Comparison of ENCODE assay signal across 23 mouse cellular contexts in genomic region chr15:6551875-6552274, GRCm38 (mm10). TPM values are rescaled to one million over a fixed set of nuclear protein-coding genes. Genes with fewer than 3 reads are reported as not detected.
A peak's percentile ranks its signal among the peaks of the same experiment; 100 is the strongest.
DNase-seq lines count a peak whose midpoint lies in the region; ATAC-seq and TF ChIP-seq lines count a peak whose summit lies in the region.
"Had no signal": no experiment of that assay in that cellular context is flagged by ENCODE, and none has a peak within 500 bp of the region (broad histone marks: within the 10 kb centered on the region; RNA-seq: fewer than 3 reads in every experiment).

No protein-coding gene starts in this region.

- TF ChIP-seq CTCF in liver, embryonic 14.5 days (IDR thresholded peaks at IDR 0.05; ENCODE audit: low read depth): no peak

- DNase-seq in liver: no peak
- peak; percentile 56 for DNase-seq in MEL-GATA-1-ER (ENCODE audit: extremely low read depth, low read depth)
- no peak for DNase-seq in liver, embryonic 14.5 days (ENCODE audit: low read depth in 3 of 3, low spot score in 3 of 3)
- no peak for DNase-seq in right cerebral cortex, postnatal 25 days
- DNase-seq in limb, embryonic 10.5 days (ENCODE audit: low spot score): no peak
- no peak for DNase-seq in spleen, postnatal 14 days (ENCODE audit: low spot score in 2 of 2)
- DNase-seq: adrenal gland, postnatal 10 days; adrenal gland, postnatal 36 days; cerebellum, adult 18-20 months; cerebellum, adult 9-10 months; cerebellum, postnatal 14 days; gastrocnemius, postnatal 10 days; gastrocnemius, postnatal 36 days; heart, postnatal 4 days had no signal

- peak; percentile 32; the same call in 1 of the 2 replicates for TF ChIP-seq EP300 in liver, embryonic 14.5 days (IDR thresholded peaks at IDR 0.05; ENCODE audit: low read depth)

- no peak overlapping the region for H3K27ac ChIP-seq in liver, embryonic 12.5 days
- H3K27ac ChIP-seq in liver, embryonic 14.5 days: no peak overlapping the region
- no peak overlapping the region for H3K27ac ChIP-seq in limb, embryonic 10.5 days
- H3K27ac ChIP-seq: forebrain, embryonic 10.5 days; forebrain, embryonic 13.5 days; hindbrain, embryonic 14.5 days had no signal

- H3K4me1 ChIP-seq in liver, embryonic 12.5 days: peaks cover 47% of the 10 kb centered on the region
- H3K4me1 ChIP-seq in liver, embryonic 14.5 days (replicated peaks; ENCODE audit: control insufficient read depth in 2 of 2, insufficient read depth in 2 of 2, low read length in 1 of 2): peaks cover 4 to 30% of the 10 kb centered on the region in 2 experiments; a peak in 3 of 4 replicates
- H3K4me1 ChIP-seq in limb, embryonic 10.5 days: no peaks in the 10 kb centered on the region
- H3K4me1 ChIP-seq: forebrain, embryonic 13.5 days had no signal

- no peak overlapping the region for H3K4me3 ChIP-seq in liver, embryonic 12.5 days
- no peak overlapping the region for H3K4me3 ChIP-seq in liver, embryonic 14.5 days (ENCODE audit: insufficient read depth in 1 of 2, low read depth in 2 of 2, low read length in 2 of 2)
- no peak overlapping the region for H3K4me3 ChIP-seq in limb, embryonic 10.5 days
- H3K4me3 ChIP-seq: forebrain, embryonic 10.5 days; forebrain, embryonic 13.5 days had no signal

- no peak overlapping the region for H3K9ac ChIP-seq in liver, embryonic 12.5 days
- H3K9ac ChIP-seq in liver, embryonic 14.5 days (replicated peaks): no peak overlapping the region
- H3K9ac ChIP-seq: forebrain, embryonic 13.5 days; hindbrain, embryonic 14.5 days had no signal

- 42% methylated on average over 7 of the region's 7 CpGs for WGBS in liver, embryonic 12.5 days (ENCODE audit: insufficient replicate concordance)
- WGBS in liver, embryonic 14.5 days (ENCODE audit: insufficient replicate concordance): 27% methylated on average over 7 of the region's 7 CpGs
- 82% methylated on average over 7 of the region's 7 CpGs for WGBS in limb, embryonic 10.5 days

- no peaks in the 10 kb centered on the region for H3K9me3 ChIP-seq in liver, embryonic 12.5 days (replicated peaks)
- no peaks in the 10 kb centered on the region for H3K9me3 ChIP-seq in liver, embryonic 14.5 days (ENCODE audit: control insufficient read depth, low read length)
- no peaks in the 10 kb centered on the region for H3K9me3 ChIP-seq in limb, embryonic 10.5 days (replicated peaks)
- H3K9me3 ChIP-seq: forebrain, embryonic 10.5 days; forebrain, embryonic 13.5 days had no signal

- H3K36me3 ChIP-seq in liver, embryonic 12.5 days: no peaks in the 10 kb centered on the region
- H3K36me3 ChIP-seq in liver, embryonic 14.5 days (replicated peaks; ENCODE audit: control insufficient read depth, insufficient read depth, low read depth): no peaks in the 10 kb centered on the region
- H3K36me3 ChIP-seq in limb, embryonic 10.5 days: no peaks in the 10 kb centered on the region
- H3K36me3 ChIP-seq: forebrain, embryonic 10.5 days had no signal

- peak; percentile 78 for ATAC-seq in liver, embryonic 12.5 days
- ATAC-seq in liver, embryonic 14.5 days (ENCODE audit: insufficient read depth): peak; percentile 53; the same call in 1 of the 2 replicates
- peak; percentile 37 for ATAC-seq in megakaryocyte progenitor cell, adult 5-6 weeks (replicated peaks; ENCODE audit: poor library complexity)
- ATAC-seq: CD4-positive, CD25-positive, alpha-beta regulatory T cell, adult 4 months; forebrain, embryonic 13.5 days; forebrain, embryonic 16.5 days; Patski had no signal

- H3K4me2 ChIP-seq in liver, embryonic 12.5 days: peak overlapping the region; percentile 24; the same call in 1 of the 2 replicates
- 0 out of 2 replicates have a peak overlapping the region, but pooled peaks have one; percentile 13 for H3K4me2 ChIP-seq in liver, embryonic 14.5 days (ENCODE audit: low read depth)
- H3K4me2 ChIP-seq: forebrain, embryonic 13.5 days; heart, embryonic 11.5 days; hindbrain, embryonic 14.5 days had no signal

- H3K27me3 ChIP-seq in liver, embryonic 12.5 days (replicated peaks): no peaks in the 10 kb centered on the region
- no peaks in the 10 kb centered on the region for H3K27me3 ChIP-seq in liver, embryonic 14.5 days (ENCODE audit: control insufficient read depth, insufficient read depth, low read length)
- H3K27me3 ChIP-seq in limb, embryonic 10.5 days (ENCODE audit: low read depth, poor library complexity, severe bottlenecking): no peaks in the 10 kb centered on the region
- H3K27me3 ChIP-seq: forebrain, embryonic 13.5 days; Patski had no signal

RNA-seq across cellular contexts. Expression of gene Fyb, which starts 29.2 kb away (rescaled TPM):
- 32.2 and 36.7 TPM in 2 replicates for polyA plus RNA-seq in liver, embryonic 12.5 days (2016; fragmentation: Nextera tagmentation; extraction: Ambion mirVana)
- polyA plus RNA-seq in liver, embryonic 14.5 days (2012; rRNA removed): 3.5 and 8.3 TPM in 2 replicates
- 19.0 and 19.5 TPM in 2 replicates for polyA plus RNA-seq in liver, embryonic 14.5 days (2014; fragmentation: Nextera tagmentation; extraction: Ambion mirVana)
- 30.8 and 42.1 TPM in 2 replicates for total RNA-seq in megakaryocyte progenitor cell, adult 5-6 weeks (2015)
- 7.2 and 15.9 TPM in 2 replicates for total RNA-seq in megakaryocyte progenitor cell, adult 5-6 weeks (2017)
- polyA plus RNA-seq in limb, embryonic 10.5 days (2016; fragmentation: Nextera tagmentation; extraction: Ambion mirVana): 1.5 and 2.9 TPM in 2 replicates
